Mouse (Mus musculus) limb, embryonic 11.5 days (tissue): ENCODE results near the gene Herc4. TPM values are rescaled to one million over a fixed set of nuclear protein-coding genes. Genes with fewer than 3 reads are reported as not detected.

ENCODE experiments used
- ATAC-seq: fragments of 200-750 bp; cut with Nextera tagmentation; 2 replicates; pipeline ENCODE4 v1.8.0; 2017; ENCODE audit warnings: low read depth; ENCODE audit not compliant: insufficient number of reproducible peaks, low FRiP score, low TSS enrichment
- DNase-seq: peaks from one replicate; pipeline ENCODE4 v3.0.0-alpha.2; 2015; ENCODE audit warnings: low spot score
- H3K27ac ChIP-seq: fragments of 300-500 bp; sonication (generic); replicated peaks from 2 replicates; pipeline ENCODE4 v1.5.1; 2014; ENCODE audit warnings: low read depth, mild to moderate bottlenecking, low read length
- H3K27me3 ChIP-seq: fragments of 300-500 bp; sonication (generic); 2 replicates; pipeline ENCODE4 v1.6.1; 2014; ENCODE audit warnings: mild to moderate bottlenecking, low read length, mixed read lengths; ENCODE audit not compliant: control insufficient read depth, insufficient read depth
- H3K36me3 ChIP-seq: fragments of 300-500 bp; sonication (generic); 2 replicates; pipeline ENCODE4 v1.6.1; 2014; ENCODE audit warnings: mild to moderate bottlenecking, low read length, moderate library complexity, mixed read lengths; ENCODE audit not compliant: control insufficient read depth, insufficient read depth
- H3K4me1 ChIP-seq: fragments of 300-500 bp; sonication (generic); 2 replicates; pipeline ENCODE4 v1.6.1; 2014; ENCODE audit warnings: low read length, mixed read lengths; ENCODE audit not compliant: control insufficient read depth, insufficient read depth
- H3K4me2 ChIP-seq: fragments of 300-500 bp; sonication (generic); 2 replicates; pipeline ENCODE4 v1.6.1; 2014; ENCODE audit warnings: low read depth, mild to moderate bottlenecking, moderate library complexity; ENCODE audit not compliant: severe bottlenecking
- H3K4me3 ChIP-seq: fragments of 300-500 bp; sonication (generic); 2 replicates; pipeline ENCODE4 v1.5.1; 2014; ENCODE audit warnings: low read depth, low read length
- H3K9ac ChIP-seq: fragments of 300-500 bp; sonication (generic); 2 replicates; pipeline ENCODE4 v1.6.1; 2014; ENCODE audit warnings: mild to moderate bottlenecking, low read length
- H3K9me3 ChIP-seq: fragments of 300-500 bp; sonication (generic); 2 replicates; pipeline ENCODE4 v1.6.1; 2016; ENCODE audit warnings: low read length; ENCODE audit not compliant: control insufficient read depth
- WGBS: fragments of 180-500 bp; shearing (Covaris S2); extraction: QIAGEN DNeasy Blood & Tissue Kit; methylation state at CpG from one replicate; pipeline ENCODE4 v1.1.7; 2014; 5-methylcytosine and 5-hydroxymethylcytosine counted together
- polyA plus RNA-seq: library from polyadenylated mRNA; unstranded; fragments of >200 nt; fragmentation: Nextera tagmentation; extraction: Ambion mirVana; gene quantifications from 2 replicates; pipeline ENCODE4 v1.2.1, GENCODE M21; 2014

Herc4 gene
- polyA plus RNA-seq, 1 experiment from 2014 or later: 50.8 TPM

DNA sequence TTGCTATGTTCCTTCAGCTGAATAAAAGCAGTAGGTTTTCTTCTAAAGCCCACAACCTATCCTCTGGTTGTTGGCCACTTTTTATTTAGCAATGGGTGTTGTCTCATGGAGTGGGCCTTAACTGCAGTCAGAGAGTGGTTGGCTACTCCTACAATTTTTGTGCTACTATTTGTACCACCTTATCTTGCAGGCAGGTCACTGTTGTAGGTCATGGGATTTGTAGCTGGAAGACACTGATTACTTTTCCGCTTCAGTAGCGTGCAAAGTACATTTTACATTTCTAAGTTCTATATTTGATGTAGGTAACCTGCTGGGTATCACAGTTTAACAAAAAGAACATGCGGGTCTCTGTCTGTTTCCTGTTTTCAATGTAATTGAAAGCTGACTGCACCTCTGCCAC is 15.7 kb downstream of the Herc4 start:
- no peak overlapping the region for H3K9ac ChIP-seq

GRCm38 (mm10) chr10:63267941-63268340 is 24.3 kb downstream of the Herc4 start:
- Histone ChIP-seq H3K4me2 (no peak overlapping the region), H3K36me3 (peaks cover 10% of the 10 kb centered on the region)
- 90% methylated on average over 2 of the region's 2 CpGs for WGBS

More for the DNA sequence above, 15.7 kb downstream of the Herc4 start:
- Histone ChIP-seq H3K4me2 (no peak overlapping the region), H3K9me3 (no peaks in the 10 kb centered on the region), H3K4me3 (no peak overlapping the region), H3K27me3 (no peaks in the 10 kb centered on the region), H3K4me1 (no peaks in the 10 kb centered on the region), H3K27ac (no peak overlapping the region), H3K36me3 (peaks cover 3% of the 10 kb centered on the region; the same call in 1 of the 2 replicates)
- 91% methylated on average over 3 of the region's 3 CpGs for WGBS
- ATAC-seq (no peak), DNase-seq (no peak)

DNA sequence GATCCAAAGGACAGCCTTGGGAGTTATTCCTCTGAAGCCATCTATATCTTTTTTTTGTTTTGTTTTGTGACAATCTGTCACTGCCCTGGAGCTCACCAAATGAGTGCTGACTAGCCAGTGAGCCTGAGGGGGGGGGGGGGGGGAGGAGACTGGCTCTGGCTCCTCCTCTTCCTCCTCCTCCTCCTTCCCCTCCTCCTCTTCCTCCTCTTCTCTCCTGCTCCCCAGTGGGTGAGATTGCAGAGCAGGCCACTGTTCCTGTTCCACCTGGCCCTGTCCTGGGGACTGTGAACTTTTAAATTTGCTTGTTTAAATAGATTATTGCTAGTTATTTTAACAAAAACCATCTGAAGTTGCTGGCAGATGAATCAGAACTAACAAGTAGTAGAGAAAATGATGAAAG is 28.8 kb downstream of the Herc4 start:
- DNase-seq: no peak
- Histone ChIP-seq H3K27me3 (no peaks in the 10 kb centered on the region), H3K4me1 (no peaks in the 10 kb centered on the region), H3K4me2 (no peak overlapping the region), H3K9ac (no peak overlapping the region), H3K27ac (no peak overlapping the region), H3K9me3 (no peaks in the 10 kb centered on the region), H3K4me3 (no peak overlapping the region), H3K36me3 (no peaks in the 10 kb centered on the region; the same call in 1 of the 2 replicates)
- no peak for ATAC-seq

More at GRCm38 (mm10) chr10:63267941-63268340, 24.3 kb downstream of the Herc4 start:
- Histone ChIP-seq H3K27me3 (no peaks in the 10 kb centered on the region), H3K9me3 (no peaks in the 10 kb centered on the region; the same call in 1 of the 2 replicates), H3K27ac (no peak overlapping the region), H3K4me1 (no peaks in the 10 kb centered on the region), H3K4me3 (no peak overlapping the region), H3K9ac (no peak overlapping the region)
- ATAC-seq (no peak), DNase-seq (no peak)

GRCm38 (mm10) chr10:63272868-63273267 is 29.3 kb downstream of the Herc4 start:
- Histone ChIP-seq H3K36me3 (no peaks in the 10 kb centered on the region; the same call in 1 of the 2 replicates), H3K9ac (no peak overlapping the region), H3K9me3 (no peaks in the 10 kb centered on the region), H3K4me2 (no peak overlapping the region), H3K27ac (no peak overlapping the region), H3K27me3 (no peaks in the 10 kb centered on the region), H3K4me1 (no peaks in the 10 kb centered on the region), H3K4me3 (no peak overlapping the region)
- WGBS: 91% methylated on average over 5 of the region's 5 CpGs
- ATAC-seq (no peak), DNase-seq (no peak)

GRCm38 (mm10) chr10:63277010-63277409 is 33.4 kb downstream of the Herc4 start:
- DNase-seq: no peak
- no peaks in the 10 kb centered on the region for H3K9me3 ChIP-seq
- no peaks in the 10 kb centered on the region for H3K27me3 ChIP-seq
- ATAC-seq: no peak
- 95% methylated on average over 3 of the region's 3 CpGs for whole genome bisulfite sequencing
- no peak overlapping the region for H3K27ac ChIP-seq
- no peak overlapping the region for H3K9ac ChIP-seq
- H3K4me1 ChIP-seq: no peaks in the 10 kb centered on the region
- H3K4me3 ChIP-seq: no peak overlapping the region
- no peak overlapping the region for H3K4me2 ChIP-seq
- peaks cover 7% of the 10 kb centered on the region; the same call in 1 of the 2 replicates for H3K36me3 ChIP-seq

GRCm38 (mm10) chr10:63279851-63280250 is 36.2 kb downstream of the Herc4 start:
- no peak for DNase-seq
- 90% methylated on average over 3 of the region's 3 CpGs for WGBS
- no peak for ATAC-seq
- Histone ChIP-seq H3K9ac (no peak overlapping the region), H3K4me1 (no peaks in the 10 kb centered on the region), H3K27me3 (no peaks in the 10 kb centered on the region), H3K36me3 (peaks cover 7% of the 10 kb centered on the region; the same call in 1 of the 2 replicates), H3K27ac (no peak overlapping the region), H3K4me2 (no peak overlapping the region), H3K9me3 (no peaks in the 10 kb centered on the region), H3K4me3 (no peak overlapping the region)

- H3K9me3 ChIP-seq: no peaks in the 10 kb centered on the region
- ATAC-seq: no peak
- no peak overlapping the region for H3K4me2 ChIP-seq
- H3K9ac ChIP-seq: no peak overlapping the region
- DNase-seq: no peak
- no peaks in the 10 kb centered on the region for H3K27me3 ChIP-seq
- H3K27ac ChIP-seq: no peak overlapping the region
- H3K4me3 ChIP-seq: no peak overlapping the region
- peaks cover 7% of the 10 kb centered on the region; the same call in 1 of the 2 replicates for H3K36me3 ChIP-seq
- H3K4me1 ChIP-seq: no peaks in the 10 kb centered on the region
- 90% methylated on average over 4 of the region's 4 CpGs for WGBS
Observed at GRCm38 (mm10) chr10:63282417-63282816, 38.8 kb downstream of the Herc4 start.

DNA sequence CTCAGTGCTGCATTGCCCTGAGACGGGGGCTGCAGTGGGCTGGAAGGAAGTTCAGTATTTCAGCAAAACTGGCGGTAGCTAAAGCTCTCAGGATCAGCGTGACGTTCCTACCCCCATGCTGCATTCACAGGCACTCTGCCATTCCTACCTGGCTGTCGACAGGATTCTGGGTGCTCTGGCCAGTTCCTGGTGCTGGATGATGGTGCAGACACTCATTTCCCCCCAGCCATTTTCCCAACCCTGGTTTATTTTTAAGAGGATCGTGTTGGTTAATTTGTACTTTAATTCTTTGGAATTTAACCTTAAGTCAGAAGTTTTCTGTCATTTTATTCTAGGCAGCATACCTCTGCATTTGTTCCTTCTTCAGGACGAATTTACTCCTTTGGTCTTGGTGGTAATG is 39.2 kb downstream of the Herc4 start:
- WGBS: 88% methylated on average over 7 of the region's 7 CpGs
- H3K27me3 ChIP-seq: no peaks in the 10 kb centered on the region
- H3K4me1 ChIP-seq: no peaks in the 10 kb centered on the region
- peaks cover 7% of the 10 kb centered on the region; the same call in 1 of the 2 replicates for H3K36me3 ChIP-seq
- no peak overlapping the region for H3K9ac ChIP-seq
- ATAC-seq (no peak), DNase-seq (no peak)
- H3K27ac ChIP-seq: no peak overlapping the region
- H3K9me3 ChIP-seq: no peaks in the 10 kb centered on the region
- no peak overlapping the region for H3K4me3 ChIP-seq
- H3K4me2 ChIP-seq: no peak overlapping the region

- DNase-seq: no peak
- Histone ChIP-seq H3K9me3 (no peaks in the 10 kb centered on the region), H3K4me2 (no peak overlapping the region), H3K9ac (no peak overlapping the region), H3K27me3 (no peaks in the 10 kb centered on the region), H3K4me3 (no peak overlapping the region), H3K36me3 (peaks cover 2% of the 10 kb centered on the region; the same call in 1 of the 2 replicates), H3K27ac (no peak overlapping the region), H3K4me1 (no peaks in the 10 kb centered on the region)
- 97% methylated on average over 2 of the region's 2 CpGs for WGBS
- ATAC-seq: no peak
Observed at GRCm38 (mm10) chr10:63302356-63302755, 58.7 kb downstream of the Herc4 start.
